Mouse (Mus musculus) frontal cortex, adult (tissue): ENCODE data around the gene Mtnr1a.
"Not testable (repeated sequence)": the region's sequence is repeated elsewhere in the genome, so short reads cannot be mapped to it uniquely, and the experiment has no call there.

Experiments
- ATAC-seq: cut with Nextera tagmentation; 2 replicates; pipeline ENCODE4 v1.9.2; 2017; ENCODE audit warnings: mild to moderate bottlenecking, moderate library complexity, mixed read lengths; ENCODE audit not compliant: low TSS enrichment

Gene Mtnr1a

DNA sequence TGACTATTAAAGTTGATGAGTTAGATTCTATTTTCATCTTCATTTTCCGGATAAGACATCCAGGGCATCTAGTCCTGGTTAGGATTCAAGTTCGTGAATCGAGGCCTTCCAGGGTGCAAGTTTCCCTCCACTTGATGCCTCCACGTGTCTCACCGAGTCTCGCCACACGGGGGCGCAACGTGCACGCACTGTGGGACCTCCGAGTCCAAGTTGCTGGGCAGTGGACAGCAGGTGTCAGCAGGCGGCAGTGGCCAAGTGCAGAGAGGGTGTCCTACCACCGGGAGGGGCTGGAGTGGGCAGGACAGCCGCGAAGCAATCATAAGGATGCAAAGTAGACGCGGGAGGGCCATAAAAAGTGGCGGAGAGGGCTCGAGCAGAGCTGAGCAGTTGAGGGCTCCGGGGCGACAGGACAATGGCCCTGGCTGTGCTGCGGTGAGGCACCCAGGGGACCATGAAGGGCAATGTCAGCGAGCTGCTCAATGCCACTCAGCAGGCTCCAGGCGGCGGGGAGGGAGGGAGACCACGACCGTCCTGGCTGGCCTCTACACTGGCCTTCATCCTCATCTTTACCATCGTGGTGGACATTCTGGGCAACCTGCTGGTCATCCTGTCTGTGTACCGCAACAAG, at the start of gene Mtnr1a:
Mtnr1a (plus strand) TSS at position 379 of the 628 bp plus-strand sequence.
- ATAC-seq: peak; percentile 97

DNA sequence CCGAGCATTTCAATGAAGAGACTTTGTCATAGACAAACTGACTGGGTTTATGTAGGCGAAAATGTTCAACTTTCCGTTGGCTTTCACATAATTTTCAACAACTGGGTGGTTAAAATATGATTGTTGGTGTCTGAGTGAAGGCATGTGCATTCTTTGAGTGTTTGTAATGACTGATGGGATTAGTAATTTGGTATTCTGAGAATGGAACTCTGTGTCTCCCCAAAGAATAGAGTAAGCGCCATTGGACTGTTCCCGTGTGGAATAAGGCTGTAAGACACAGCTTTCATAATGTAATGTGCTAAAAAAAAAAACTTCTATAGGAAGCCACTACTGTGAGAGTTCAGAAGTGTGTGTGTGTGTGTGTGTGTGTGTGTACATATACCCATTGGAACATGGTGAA, 49.7 kb upstream of the Mtnr1a start:
- ATAC-seq: no peak

DNA sequence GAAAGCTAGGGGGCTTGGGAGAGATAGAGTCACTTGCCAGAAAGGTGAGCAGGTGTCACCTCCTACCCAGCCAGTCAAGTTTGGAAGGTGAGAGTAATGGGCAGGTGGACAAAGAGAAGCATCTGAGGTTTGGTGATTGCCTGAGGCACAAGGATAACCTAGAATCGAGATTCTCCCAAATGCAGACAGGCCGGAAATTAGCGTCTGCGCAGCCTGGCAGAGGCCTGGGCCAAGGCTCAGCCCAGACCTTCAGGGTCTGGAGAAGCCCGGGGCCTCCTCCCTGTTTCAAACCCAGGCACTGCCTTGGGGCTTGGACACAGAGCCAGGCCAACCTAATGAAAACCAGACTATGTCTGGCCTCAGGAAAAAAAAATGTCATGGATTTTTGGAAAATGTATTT, 47.8 kb upstream of the Mtnr1a start:
- no peak for ATAC-seq

DNA sequence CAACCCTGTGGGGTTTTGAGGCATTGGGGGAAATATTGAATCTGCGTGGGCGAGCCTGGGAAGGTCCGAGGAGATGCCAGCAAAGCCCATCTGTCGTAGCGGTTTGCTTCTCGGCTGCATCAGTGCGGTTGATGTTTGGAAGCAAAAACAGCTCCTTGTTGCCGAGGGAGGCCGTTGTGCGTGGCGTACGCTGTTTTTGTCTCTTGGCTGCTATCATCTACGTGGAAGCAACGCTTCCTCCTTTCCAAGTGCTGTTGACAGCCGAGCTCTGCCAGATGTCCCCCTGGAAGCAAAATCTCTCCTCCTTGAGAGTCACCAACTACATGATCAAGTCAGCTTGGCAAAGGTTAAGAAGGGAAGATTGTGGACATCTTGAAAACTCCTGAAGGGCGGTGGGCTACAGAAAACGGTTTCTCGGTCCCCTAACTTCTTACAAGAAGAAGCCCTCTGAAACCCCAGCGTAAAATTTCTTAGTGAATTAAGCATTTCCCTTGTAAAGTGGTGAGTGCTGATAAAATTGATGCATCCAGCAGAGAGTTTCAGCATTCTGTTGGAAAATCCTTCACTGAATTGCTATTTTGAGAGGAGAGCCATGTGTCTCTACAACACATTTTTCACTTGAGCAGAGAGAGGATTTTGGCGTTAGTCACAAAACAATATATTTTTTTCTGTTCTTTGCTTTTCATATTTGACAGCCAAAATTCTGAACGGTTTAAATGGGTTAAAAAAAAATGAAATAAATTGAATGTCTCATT, 46.8 kb upstream of the Mtnr1a start:
- peak; percentile 87 for ATAC-seq

DNA sequence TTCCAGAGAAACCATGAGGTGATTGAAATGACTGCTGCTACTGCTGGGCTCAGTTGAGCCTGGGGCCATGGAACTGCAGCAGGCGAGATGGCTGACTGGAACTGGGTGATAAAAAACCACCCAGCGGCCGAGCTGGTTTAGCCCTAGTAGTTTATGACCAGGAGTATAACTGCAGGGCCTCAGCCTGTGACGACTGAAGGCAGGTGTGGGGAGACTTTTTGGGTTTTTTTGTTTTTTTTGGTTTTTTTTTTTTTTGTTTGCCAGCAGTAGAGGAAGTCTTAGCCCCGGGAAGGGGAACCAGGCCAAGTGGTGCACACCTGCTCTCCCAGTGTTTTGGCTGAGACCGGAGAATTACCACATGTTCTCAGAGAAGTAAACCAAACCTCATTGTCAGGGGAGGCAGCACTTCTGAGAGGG, 40.8 kb upstream of the Mtnr1a start:
- ATAC-seq: no peak

DNA sequence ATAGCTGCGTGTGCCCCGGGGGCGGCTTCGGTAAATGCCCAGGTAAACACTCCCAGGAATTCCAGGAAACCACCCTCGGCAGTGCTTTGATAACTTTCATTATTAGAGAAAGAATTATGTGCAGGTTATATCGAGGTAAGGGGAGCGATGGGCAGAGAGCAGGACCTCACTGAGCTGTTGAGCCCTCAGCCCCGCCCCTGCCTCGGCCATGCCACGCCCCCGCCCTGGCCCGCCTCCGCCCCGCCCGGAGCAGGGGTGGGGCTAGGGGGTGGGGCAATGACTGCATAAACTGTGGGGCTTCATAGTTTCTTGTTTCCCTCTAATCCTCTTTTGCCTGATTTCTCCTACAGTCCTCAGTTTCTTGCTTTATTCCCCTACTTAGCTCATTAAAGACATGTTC, 30.6 kb upstream of the Mtnr1a start:
- ATAC-seq: no peak

DNA sequence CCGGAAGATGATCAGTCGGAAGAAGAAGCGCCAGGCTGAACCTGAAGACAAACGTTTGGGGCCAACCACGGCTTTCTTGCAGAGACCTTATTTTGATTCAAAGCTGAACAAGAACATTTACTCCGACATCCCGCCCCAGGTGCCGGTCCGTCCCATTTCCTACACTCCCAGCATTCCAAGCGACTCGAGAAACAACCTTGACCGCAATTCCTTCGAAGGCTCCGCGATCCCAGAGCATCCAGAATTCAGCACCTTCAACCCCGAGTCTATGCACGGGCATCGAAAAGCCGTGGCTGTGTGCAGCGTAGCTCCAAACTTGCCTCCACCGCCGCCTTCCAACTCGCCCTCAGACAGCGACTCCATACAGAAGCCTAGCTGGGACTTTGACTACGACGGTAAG, 24.8 kb upstream of the Mtnr1a start:
- ATAC-seq: no peak

DNA sequence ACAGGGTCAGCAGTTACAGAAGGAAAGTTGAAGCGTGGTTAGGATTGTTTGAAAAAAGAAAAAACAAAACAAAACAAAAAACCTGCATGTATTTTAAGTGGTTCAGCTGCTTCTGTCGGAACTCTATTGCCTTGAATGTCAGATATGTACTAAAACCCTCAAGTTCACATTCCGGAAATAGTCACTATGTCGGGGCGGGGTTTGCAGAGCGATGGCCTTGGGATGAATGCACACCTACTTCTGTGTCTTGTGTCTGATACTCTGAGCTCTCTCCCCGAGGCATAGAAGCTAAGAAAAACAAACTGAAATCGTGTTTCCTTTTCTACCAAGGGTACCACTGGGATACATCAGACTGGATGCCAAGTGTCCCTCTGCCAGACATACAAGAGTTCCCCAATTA, 18.5 kb upstream of the Mtnr1a start:
- no peak for ATAC-seq

DNA sequence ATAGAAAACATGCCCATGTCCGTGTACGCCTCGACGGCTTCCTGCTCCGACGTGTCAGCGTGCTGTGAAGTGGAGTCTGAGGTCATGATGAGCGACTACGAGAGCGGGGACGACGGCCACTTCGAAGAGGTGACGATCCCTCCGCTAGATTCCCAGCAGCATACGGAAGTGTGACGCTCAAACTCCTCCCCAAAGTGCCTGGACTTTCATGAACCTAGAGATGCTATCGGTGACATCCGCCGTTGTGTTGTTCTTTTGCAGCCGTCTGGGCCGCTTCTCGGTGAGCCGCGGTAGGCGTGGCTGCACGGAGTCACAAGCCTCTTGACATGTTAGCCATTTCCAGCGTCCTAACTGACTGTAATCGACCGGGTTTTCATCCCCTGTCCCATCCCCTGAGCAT, 17.7 kb upstream of the Mtnr1a start:
- ATAC-seq: no peak

DNA sequence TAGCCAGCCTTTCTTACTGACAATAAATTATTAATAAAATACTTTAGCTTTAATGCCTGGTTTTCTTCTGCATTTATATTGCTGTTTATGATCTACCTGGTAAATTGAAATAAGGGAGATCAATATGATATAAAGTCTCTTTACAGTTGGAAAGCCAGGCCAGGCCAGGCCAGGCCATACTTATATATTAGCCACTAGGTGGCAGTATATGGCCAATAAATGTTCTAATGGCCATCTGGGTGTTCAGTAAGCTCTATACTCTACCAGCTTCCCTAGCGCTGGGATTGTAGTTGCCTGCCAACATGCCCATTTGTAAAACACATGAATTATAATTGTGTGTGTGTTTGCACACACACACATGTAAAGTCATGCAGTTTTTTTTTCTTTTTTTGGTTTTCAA, 16.7 kb upstream of the Mtnr1a start:
- 0 out of 2 replicates have a peak, but pooled peaks have one; percentile 39 for ATAC-seq

DNA sequence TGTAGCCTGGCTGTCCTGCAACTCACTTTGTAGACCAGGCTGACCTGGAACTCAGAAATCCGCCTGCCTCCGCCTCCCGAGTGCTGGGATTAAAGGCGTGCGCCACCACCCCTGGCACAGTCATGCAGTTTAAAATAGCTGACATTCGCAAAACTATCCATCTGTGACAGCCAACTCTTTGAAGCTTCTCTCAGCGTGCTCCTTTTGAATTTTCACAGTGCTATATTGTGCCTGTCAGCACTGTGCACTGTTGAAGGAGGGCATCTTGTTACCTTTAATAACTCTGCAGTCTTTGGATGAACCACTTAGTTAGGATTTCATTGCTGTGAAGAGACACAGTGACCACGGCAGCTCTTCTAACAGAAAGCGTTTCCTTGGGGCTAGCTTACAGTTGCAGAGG, 16.3 kb upstream of the Mtnr1a start:
- ATAC-seq: peak; percentile 79

DNA sequence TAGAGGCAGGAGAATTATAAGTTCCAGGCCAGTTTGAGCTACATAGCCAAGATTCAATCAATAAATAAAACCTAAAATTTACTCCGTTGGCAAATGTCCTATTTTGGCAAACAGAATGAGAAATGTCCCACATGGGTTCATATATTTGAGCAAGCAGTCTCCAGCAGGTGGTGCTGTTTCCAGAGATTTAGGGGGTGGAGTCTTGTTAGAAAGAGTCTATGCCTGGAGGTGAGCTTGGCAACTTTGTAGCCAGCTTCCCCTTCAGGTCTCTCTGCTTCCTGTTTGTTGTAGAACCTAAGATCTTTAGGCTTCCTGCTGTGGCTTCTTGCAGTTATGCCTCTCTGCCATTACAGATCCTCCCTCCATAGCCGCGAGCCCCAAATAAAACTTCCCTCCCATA, 13.4 kb upstream of the Mtnr1a start:
- no peak for ATAC-seq

DNA sequence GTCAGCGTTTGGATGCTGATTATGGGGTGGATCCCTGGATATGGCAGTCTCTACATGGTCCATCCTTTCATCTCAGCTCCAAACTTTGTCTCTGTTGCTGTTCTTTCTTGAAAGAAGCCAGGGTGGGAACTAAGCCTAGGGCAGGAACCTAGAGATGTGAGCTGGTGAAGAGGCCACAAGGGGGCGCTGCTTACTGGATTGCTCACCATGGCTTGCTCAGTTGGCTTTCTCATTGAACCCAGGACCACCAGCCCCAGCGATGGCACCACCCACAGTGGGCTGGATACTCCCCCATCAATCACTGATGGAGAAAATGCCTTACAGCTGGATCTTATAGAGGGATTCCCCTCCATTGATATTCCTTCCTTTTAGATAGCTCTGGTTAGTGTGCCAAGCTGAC, 12.1 kb upstream of the Mtnr1a start:
- ATAC-seq: no peak

DNA sequence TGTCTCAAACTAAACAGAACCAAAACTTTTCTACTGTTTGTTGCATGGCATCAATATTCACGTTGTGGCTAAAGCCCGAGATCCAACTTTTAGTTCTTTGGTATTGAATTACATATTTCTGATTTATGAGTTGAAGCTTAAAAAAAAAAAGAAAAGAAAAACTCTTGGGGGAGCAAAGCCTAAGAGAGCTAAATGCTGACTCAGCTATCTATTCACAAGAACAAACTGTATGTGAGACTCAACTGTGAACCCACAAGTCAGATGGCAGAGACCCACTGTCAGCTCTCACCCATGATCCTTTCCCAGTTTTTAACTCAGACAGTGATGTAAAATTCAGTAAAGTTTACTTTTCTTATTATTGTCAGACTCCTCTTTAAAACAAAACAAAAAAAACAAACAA, 8.9 kb upstream of the Mtnr1a start:
- ATAC-seq: no peak

DNA sequence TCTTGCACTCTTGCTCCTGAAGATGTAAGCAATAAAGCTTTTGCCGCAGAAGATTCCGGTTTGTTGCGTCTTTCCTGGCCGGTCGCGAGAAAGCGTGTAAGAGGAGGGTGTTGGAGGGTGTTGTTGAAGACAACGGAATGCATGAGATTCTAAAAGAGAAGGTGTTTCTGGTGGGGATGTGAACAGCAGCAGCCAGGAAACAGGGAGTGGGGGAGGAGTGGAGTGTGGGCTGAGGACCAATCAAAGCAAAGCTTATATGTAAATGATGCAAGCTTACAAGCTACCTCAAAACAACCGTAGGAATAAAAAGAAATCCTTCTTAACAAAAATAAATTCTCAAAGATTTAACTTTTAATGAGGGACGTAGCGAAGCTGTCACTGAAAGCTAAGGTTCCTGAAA, 6.6 kb upstream of the Mtnr1a start:
- ATAC-seq: no peak

DNA sequence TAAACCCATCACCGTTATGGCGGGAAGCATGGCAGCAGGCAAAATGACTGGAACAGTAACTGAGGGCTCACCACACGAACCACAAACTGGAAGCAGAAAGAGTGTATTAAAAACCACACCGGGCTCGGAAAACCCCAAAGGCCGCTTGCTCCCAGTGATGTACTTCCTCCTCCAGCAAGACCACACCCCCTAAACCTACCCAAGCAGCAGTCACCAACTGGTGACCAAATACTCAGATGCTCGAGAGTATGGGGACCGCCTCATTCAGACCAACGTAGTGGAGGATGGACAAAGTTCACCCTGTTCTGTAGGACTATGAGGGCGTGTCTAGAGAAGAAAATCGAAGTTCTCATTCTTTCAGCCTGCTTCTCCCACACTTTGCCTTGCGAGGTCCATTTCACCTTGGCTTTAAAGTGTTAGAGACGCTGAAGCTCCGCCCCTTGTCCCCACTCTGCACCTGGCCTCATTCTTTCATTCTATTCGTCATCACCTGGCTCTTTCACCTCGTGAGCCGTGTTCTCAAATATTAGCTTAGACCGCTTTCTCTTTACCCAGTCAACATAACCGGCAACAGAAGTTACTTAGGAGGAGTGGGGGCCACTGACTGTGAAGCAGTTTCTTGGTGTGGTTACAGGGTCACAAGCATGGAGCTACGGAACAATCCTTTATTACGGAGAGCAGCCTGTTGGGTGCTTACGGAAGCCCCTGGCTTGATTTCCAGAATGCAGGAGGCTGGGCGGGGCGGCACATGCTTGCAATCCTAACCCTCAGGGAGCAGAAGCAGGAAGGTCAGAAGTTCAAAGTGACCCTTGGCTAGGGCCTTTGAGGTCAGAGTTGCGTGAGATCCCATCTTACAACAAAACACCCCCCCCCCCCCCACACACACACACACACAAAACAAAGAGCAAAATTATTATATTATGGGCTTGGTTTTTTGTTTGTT, 5.7 kb upstream of the Mtnr1a start:
- no peak for ATAC-seq

DNA sequence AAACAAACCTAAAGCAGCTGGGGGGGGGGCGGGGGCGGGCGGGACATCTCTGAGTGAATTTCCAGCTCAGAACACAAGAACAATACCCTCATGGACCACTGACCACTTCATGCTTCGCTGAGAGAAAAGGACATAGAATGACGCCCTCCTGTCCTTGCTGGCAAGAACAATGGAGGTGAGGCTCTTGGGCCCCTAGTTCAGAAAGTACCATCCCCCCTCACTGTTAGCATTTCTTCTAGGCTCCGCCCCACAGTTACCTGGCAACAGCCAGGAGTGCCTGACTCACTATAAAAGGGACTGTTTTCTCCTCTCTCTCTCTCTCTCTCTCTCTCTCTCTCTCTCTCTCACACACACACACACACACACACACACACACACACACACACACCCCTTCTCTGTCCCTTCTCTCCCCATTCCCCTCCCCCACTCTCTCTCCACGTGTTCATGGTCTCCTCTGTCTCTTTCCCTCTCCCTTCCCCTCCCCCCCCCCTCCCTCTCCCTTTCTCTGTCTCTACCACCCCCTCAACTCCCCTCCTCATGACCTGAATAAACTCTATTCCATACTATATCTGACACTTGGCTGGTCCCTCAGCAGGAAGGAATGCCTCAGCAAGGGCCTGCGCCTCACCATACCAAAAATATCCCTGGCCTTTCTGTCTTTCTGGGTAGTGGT, 4.6 kb upstream of the Mtnr1a start:
- no peak for ATAC-seq

DNA sequence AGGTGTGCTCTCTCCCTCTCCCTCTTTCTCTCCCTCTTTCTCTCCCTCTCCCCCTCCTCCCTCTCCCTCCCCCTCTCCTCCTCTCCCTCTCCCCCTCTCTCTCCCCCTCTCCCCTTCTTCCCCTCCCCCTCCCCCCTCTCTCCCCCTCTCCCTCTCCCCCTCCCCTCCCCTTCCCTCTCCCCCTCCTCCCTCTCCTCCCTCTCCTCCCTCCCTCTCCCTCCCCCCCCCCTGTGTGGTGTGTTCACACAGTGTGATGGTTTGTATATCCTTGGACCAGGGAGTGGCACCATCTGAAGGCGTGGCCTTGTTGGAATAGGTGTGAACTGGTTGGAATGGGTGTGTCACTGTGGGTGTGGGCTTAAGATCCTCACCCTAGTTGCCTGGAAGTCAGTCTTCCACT, 3.5 kb upstream of the Mtnr1a start:
- not testable (repeated sequence) for ATAC-seq

DNA sequence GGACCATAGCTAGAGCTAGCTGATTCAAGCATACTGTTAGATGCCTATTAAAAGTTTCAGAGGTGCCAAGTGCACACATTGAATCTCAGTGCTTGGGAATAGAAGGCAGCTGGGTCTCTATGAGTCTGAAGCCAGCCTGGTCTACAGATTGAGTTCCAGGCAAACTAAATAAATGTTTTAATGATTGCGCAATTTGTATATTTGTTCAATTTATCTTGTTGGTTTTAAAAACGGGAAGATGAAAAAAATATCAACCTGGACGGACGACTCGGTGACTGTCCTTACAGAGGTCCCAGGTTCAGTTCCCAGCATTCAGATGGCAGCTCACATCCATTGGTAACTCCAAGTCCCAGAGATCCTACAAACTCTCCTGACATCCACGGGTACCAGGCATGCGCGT, 2.0 kb downstream of the Mtnr1a start:
- ATAC-seq: no peak

DNA sequence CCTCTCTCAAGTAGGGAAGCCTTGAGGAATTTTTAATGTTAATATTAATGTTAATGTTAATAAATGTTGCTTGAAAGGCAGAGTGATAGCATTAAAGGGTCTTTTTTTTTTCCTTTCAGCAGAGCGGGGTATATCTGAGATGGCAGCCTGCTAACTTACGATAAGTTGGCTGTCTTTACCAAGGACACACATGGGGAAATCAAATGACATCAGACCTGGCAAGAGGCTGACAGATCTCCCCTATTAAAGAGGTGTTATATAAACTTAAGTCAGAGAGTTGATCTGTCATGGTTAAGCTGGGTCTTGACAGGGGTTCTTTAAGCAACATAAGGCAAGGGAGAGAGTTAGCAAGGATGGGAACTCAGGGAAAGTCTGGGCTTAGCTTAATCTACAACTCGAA, 11.9 kb downstream of the Mtnr1a start:
- no peak for ATAC-seq

DNA sequence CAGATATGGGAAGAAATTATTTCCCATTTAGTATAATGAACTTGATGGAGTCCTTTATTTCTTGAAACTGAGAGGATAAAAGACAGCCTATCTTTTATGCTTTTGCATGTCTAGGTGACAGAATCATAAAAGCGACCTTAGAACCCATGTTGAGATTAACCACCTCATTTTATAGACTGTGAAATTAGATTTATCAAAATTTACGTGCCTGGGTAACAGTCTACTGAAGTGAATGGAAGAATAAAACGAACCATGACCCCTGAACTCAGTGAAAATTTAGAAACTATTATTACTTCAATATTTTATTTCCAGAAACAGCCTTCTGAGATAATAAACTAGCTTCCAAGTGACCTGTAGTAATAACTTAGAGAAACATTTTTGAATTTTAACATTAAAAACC, 24.7 kb downstream of the Mtnr1a start:
- ATAC-seq: no peak
